Mouse (Mus musculus) layer of hippocampus, adult 8-10 months (tissue): Measurements from ENCODE around the gene Usp32. TPM values are rescaled to one million over a fixed set of nuclear protein-coding genes. Genes with fewer than 3 reads are reported as not detected.

Source experiments
- DNase-seq, 2 experiments: peaks; one replicate each; pipeline ENCODE4 v3.0.0; 2022; ENCODE audit warnings: low spot score in 2 of 2
- total RNA-seq, 4 experiments: library from RNA; stranded (reverse); gene quantifications; 2 replicates each; pipeline ENCODE4 v1.2.4; 2022

Usp32 gene
- total RNA-seq, 4 experiments from 2014 or later = 77.9 to 96.7 (median 89.4) TPM

DNA sequence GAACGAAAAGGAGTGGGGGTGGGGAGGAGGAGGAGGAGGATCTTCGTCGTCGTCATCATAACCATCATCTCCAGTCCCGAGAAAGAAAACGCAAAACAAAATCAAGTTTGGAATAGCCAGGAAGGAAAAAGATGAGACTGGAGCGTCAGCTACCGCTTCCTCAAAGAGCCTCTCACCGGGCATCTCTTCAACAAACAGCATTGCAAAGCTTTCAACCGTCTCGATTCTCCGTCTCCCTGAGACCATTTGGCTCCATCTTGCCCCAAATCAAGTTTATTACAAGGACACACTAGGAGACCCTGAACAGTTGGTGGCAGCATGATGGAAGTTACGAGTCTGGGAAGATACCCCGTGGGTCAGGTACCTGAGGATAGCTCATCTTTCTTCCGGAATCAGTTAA is 182.8 kb downstream of the Usp32 start:
- no peak for DNase-seq

DNA sequence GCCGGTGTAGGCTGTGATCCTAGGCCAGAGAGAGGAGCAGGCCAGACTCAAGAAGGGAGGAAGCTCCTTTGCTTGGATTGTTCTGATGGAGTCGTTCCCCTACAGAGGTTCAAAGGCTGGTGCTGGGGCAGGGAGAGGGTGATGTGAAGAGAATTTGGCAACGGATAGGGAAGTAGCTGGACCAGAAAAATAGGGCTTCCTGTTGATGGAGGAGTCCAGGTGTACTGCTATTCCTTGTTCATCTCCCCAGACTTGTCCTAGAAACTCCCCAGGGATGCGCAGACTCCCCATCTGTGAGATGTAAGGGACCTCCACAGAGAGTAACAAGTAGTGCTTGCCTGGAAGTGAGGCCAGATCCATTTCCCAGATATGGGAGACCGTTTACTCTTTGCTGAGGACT is 183.6 kb downstream of the Usp32 start:
- no peak for DNase-seq

DNA sequence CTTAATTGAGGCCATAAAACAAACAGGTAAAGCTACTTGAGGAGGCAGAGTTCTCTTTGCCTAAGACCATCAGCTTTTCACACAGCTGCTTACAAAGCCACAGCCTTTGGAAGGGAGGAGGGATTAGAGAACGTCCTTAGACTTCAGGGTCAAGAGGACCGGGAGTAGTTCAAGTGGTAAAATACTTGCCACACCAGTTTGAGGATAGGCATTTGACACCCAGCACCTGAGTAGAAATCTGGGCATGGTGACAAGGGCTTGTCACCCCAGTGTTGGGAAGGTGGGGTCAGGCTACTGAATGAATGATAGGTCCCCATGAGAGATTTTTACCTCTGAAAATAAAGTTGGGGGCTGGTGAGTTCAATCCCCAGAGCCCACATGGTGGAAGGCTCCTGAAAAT is 187.3 kb downstream of the Usp32 start:
- no peak for DNase-seq

DNA sequence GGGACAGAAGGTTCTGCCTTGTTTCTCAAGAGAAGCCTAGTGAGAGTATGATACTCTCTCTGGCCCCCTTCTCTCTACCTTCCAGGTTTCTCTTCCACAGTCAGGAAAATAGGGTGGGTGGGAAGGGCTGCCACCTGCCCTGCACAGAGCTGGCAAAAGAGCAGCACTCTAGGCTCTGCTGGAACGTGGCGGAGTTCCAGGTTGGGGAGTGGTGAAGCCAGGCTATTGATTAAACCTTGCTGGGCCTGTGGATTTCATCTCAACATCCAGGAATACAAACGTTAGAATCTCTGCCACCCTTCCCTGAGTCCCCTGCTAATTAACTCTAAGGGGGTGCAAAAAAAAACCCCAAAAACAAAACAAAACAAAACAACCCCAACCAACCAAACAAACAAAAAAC is 191.4 kb downstream of the Usp32 start:
- DNase-seq = no peak

DNA sequence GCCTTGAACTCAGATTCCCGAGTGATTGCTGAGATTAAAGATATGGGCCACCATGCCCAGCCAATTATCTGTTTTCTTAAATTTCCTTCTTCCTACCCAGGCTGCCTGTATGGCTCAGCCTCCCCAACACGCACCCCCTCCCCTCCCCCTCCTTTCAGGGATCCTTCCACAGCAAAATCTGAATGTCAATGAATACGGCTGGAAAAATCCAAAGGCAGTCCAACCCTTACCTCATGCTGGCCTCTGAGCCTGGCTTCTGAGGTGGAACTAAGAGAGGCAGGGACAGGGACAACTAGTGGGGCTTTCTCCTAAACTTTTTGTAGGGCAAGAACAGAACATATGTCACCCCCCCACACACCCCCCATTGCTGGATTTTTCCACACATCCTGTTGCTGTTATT is 191.8 kb downstream of the Usp32 start:
- no peak for DNase-seq

DNA sequence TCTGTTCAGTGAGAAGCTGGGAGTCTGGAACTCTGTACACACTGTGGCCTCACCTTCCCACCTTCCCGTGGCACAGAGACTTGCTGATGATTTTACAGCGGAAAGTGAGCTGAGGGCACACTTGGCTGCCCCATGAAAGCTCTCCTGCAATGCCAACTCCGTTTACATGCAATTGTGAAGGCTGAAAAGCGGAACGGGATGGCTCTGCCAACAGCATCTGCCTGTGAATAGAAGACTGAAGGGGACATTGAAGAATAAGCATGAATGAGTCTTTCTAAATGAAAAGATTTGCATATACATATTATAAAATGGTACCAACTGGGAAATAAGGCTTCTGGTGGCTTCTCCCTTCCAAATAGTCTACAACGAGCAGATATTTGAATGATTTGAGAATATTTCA is 192.8 kb downstream of the Usp32 start:
- DNase-seq = no peak

DNA sequence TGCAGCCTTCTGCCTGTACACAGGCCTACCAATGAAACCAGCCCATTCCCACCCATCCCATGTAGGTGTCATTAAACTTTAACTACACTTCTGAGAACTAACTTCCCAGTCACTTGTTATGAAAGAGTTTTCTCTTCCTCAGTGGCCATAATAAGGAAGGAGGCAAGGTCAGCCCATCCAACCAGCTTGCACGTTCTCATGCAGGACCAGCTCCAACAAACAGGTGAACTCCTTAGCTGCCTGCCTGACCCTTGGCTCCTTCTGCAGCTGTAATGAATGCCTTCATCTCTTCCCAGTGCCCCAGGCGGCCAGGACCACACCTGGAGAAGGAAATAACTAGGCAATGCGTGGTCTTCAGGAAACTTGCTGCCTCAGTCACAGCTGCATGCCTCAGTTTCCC is 194.1 kb downstream of the Usp32 start:
- DNase-seq = no peak

DNA sequence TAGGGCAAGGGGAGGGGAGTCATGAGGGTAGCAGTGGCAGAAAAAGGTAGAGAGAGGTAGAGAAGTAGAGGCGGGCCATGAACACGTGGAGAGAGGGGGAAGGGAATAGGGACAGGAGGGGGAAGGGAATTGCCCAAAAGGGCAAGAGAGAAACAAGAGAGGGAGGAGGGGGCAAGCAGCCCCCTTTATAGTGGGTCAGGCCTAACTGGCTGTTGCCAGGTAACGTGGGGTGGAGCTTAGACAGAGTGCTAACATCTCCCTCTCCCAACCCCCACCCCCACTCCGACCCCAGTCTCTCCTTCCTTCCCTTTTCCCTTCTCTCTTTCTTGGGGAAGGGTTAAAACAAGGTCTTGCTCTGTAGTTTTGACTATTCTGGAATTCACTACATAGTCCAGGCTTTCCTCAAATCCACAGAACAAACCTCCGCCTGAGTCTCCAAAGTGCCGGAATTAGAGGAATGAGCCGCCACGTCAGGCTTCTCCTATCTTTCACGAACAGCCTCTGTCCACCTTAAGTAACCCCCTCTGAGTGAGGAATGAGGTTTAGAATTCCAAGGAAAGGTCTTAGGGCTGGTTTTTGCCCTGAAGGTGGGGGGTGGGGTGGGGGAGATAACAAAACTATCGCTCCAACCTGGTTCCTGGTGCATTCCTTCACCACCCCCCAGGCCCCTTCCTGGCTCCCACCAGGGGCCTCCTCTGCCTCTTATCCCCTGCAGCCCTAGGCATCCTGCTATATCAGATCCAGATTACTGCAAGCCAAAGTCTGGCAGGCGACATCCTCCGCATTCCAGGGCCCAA is 195.1 kb downstream of the Usp32 start:
- no peak for DNase-seq

DNA sequence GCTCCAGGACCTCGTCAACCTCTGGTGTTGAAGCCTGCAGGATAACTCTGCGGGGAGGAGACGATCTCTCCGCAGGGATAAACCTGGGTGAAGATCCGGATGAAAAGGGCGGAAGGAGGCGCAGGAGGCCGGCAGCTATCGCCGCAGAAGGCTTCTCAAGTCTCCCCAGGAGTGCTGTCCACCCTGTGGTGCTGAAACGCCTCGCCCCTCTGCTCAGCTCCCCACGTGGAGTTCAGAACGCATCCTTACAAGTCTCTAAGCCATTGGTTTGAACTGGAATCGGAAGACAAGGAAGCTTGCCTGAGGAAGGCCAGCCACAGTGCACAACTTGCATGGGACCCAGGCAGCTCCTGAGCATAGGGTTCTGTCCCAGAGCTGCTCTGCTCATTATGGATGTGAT is 196.0 kb downstream of the Usp32 start:
- no peak for DNase-seq

DNA sequence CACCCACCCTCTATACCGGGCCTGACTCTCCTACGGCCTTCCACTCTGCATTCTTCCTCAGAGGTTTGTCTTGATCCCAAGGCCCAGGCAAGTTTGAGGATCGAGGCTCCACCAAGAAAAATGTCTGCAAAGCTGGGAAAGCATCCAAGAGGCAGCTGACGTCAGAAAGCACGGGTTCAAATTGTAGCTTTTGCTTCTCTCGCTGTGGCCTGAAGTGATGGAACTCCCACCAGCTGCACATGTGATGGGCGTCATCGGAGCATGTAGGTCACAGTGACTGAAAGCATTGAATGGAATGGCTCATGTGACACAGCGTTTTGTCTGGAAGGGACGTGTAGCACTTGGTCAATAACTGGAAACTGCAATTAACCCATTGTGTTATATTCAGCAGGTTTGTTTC is 199.8 kb downstream of the Usp32 start:
- DNase-seq = no peak

DNA sequence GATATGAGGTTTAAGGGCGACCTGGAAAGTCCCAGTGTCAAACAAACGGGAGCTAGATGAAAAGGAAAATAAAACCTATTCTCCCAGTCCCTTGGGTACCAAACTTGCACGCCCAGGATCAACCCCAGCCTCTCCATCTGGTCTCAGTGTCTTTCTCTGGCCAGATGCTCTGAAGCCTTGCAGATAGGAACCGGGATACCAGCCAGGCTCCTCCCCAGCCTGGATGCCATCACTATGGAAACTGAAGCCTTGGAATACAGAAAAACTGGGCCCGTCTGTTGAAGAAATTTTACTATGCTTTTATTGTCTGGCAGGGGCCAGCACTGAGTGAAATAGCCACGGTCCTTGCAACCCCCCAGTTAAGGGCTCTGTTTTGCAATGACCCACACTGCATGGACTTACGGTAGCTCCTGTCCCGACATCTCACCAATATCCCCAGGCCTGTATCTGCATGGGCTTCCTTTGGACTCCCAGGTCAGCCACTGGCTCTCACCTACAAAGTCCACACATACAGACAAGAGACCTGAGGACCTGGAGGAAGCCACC is 200.4 kb downstream of the Usp32 start:
- DNase-seq = peak; percentile 72 to 78

Other genes starting within 250 kb of the Usp32 start
- gene Znhit3, start 223.8 kb downstream of the Usp32 start, total RNA-seq = 10 to 100 TPM; 26.9 to 34.3 (median 31.1) TPM
- gene Car4, start 182.4 kb downstream of the Usp32 start, total RNA-seq = 10 to 100 TPM; 54.6 to 84.1 (median 66.1) TPM
- under 1 TPM in 2 of 4 experiments, not detected in 2; 0.50 to 0.68 TPM for gene 1700125H20Rik, start 30.2 kb upstream of the Usp32 start, total RNA-seq
- gene Appbp2, start 95.0 kb upstream of the Usp32 start, total RNA-seq = 10 to 100 TPM; 47.3 to 52.9 (median 49.6) TPM
- 10 to 100 TPM; 15.2 to 16.2 (median 15.5) TPM for gene Ppm1d, start 171.1 kb upstream of the Usp32 start, total RNA-seq
- gene Bcas3, start 213.0 kb upstream of the Usp32 start, total RNA-seq = 10 to 100 TPM; 60.1 to 74.8 (median 66.2) TPM